Comparison of ENCODE assay signal across 8 mouse cellular contexts in the genomic region with DNA sequence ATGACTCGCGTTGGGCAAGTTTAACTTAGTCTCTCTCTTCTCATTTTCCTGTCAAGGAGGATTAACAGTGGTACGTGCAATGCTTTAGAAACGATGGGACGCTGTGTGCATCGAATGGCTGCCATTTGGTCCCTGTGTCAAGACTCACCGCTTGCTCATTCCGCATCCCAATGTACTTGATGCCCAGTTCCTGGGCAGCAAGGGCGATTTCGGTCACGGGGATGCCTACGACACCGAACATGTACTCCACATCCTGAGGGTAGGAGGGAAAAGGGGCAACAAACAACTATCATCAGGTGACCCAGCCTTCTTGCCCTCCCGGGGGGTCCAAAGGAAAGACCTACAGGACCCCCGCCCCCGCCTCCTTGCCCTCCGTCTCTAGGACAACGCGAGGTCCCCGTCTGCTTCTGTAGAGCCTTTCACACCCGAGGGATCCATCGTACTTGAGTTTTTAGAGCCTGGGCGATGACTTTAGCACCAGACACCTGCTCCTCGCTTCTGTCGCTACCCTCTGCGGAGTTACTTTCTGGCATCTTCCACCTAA. TPM values are rescaled to one million over a fixed set of nuclear protein-coding genes. Genes with fewer than 3 reads are reported as not detected.
DNase-seq lines count a peak whose midpoint lies in the region; ATAC-seq and TF ChIP-seq lines count a peak whose summit lies in the region.

A gene (minus strand): TSS at position 533 of the 544 bp plus-strand sequence.

- POLR2A ChIA-PET in Patski (lab: Charles Lee): interaction anchor here (0.7 to 1.4 kb wide), 3 partner anchors 19 to 215 kb away, joined by 3 to 4 read pairs (median 3); no protein-coding TSS in a partner anchor

- H3K36me3 ChIP-seq in heart, embryonic 16.5 days (ENCODE audit: control insufficient read depth, insufficient read depth): no peaks in the 10 kb centered on the region
- no peaks in the 10 kb centered on the region for H3K36me3 ChIP-seq in forebrain, postnatal 0 days (ENCODE audit: insufficient read depth)
- H3K36me3 ChIP-seq in liver, embryonic 16.5 days (ENCODE audit: control insufficient read depth, insufficient read depth): no peaks in the 10 kb centered on the region

- no peaks in the 10 kb centered on the region for H3K27me3 ChIP-seq in heart, embryonic 16.5 days (ENCODE audit: control insufficient read depth, insufficient read depth, low read length)
- no peaks in the 10 kb centered on the region for H3K27me3 ChIP-seq in Patski
- no peaks in the 10 kb centered on the region for H3K27me3 ChIP-seq in forebrain, postnatal 0 days (ENCODE audit: insufficient read depth, low read length)
- no peaks in the 10 kb centered on the region for H3K27me3 ChIP-seq in liver, embryonic 16.5 days (ENCODE audit: control insufficient read depth, insufficient read depth, low read depth, low read length)

- peak within 1 kb of the TSS; percentile 83 for H3K9ac ChIP-seq in heart, embryonic 16.5 days (ENCODE audit: low read length)
- peak within 1 kb of the TSS; percentile 66 for H3K9ac ChIP-seq in forebrain, postnatal 0 days
- peak within 1 kb of the TSS; percentile 82 for H3K9ac ChIP-seq in liver, embryonic 16.5 days (ENCODE audit: low read depth, low read length)

- 3% methylated on average over 26 of the region's 26 CpGs for WGBS in heart, embryonic 16.5 days
- 2% methylated on average over 26 of the region's 26 CpGs for WGBS in forebrain, postnatal 0 days
- 4% methylated on average over 26 of the region's 26 CpGs for WGBS in liver, embryonic 16.5 days (ENCODE audit: insufficient replicate concordance)

- peak within 1 kb of the TSS; percentile 81 for H3K4me2 ChIP-seq in heart, embryonic 16.5 days (ENCODE audit: low read depth, low read length)
- H3K4me2 ChIP-seq in forebrain, postnatal 0 days (ENCODE audit: low read depth): peak within 1 kb of the TSS; percentile 85
- H3K4me2 ChIP-seq in liver, embryonic 16.5 days (ENCODE audit: low read depth, low read length): peak within 1 kb of the TSS; percentile 87

- peak within 1 kb of the TSS; percentile 90 for H3K4me3 ChIP-seq in heart, embryonic 16.5 days (ENCODE audit: low read length)
- H3K4me3 ChIP-seq in forebrain, postnatal 0 days (ENCODE audit: low read depth, low read length): peak within 1 kb of the TSS; percentile 70
- peak within 1 kb of the TSS; percentile 82 for H3K4me3 ChIP-seq in liver, embryonic 16.5 days (ENCODE audit: low read depth, low read length)

- intact Hi-C loops in heart, postnatal 25 days (cut with DNase I): no loop called here

- TF ChIP-seq CTCF in Patski (IDR thresholded peaks at IDR 0.05): no peak
- TF ChIP-seq CTCF in forebrain, postnatal 0 days (IDR thresholded peaks at IDR 0.05; ENCODE audit: low read depth): no peak

- peaks cover 9% of the 10 kb centered on the region for H3K4me1 ChIP-seq in heart, embryonic 16.5 days (ENCODE audit: control insufficient read depth, insufficient read depth, low read length)
- no peaks in the 10 kb centered on the region for H3K4me1 ChIP-seq in forebrain, postnatal 0 days (ENCODE audit: insufficient read depth)
- H3K4me1 ChIP-seq in liver, embryonic 16.5 days (ENCODE audit: control insufficient read depth, low read depth, low read length): peaks cover 13% of the 10 kb centered on the region

- CTCF ChIA-PET in Patski (lab: Charles Lee): interaction anchor here (1.0 kb wide), 1 partner anchor 146 kb away, joined by 4 read pairs; no protein-coding TSS in a partner anchor

- peak within 1 kb of the TSS; percentile 90 for H3K27ac ChIP-seq in heart, embryonic 16.5 days (ENCODE audit: low read length)
- peak within 1 kb of the TSS; percentile 78 for H3K27ac ChIP-seq in forebrain, postnatal 0 days (ENCODE audit: low read depth, low read length)
- H3K27ac ChIP-seq in liver, embryonic 16.5 days (ENCODE audit: low read length): peak within 1 kb of the TSS; percentile 90

- in situ Hi-C loops in Patski (cut with MboI; ENCODE audit: low pct_unique_long_range_greater_than_20kb): no loop called here

- peak; percentile 25 for ATAC-seq in heart, embryonic 16.5 days (replicated peaks; ENCODE audit: extremely low read depth, insufficient read depth, low FRiP score)
- peak; percentile 9 for ATAC-seq in Patski
- no peak for ATAC-seq in forebrain, postnatal 0 days
- peak; percentile 1; the same call in 1 of the 2 replicates for ATAC-seq in liver, embryonic 16.5 days (ENCODE audit: low read depth)

- no peaks in the 10 kb centered on the region for H3K9me3 ChIP-seq in heart, embryonic 16.5 days (replicated peaks; ENCODE audit: control insufficient read depth, low read length)
- H3K9me3 ChIP-seq in forebrain, postnatal 0 days (ENCODE audit: low read length): no peaks in the 10 kb centered on the region
- H3K9me3 ChIP-seq in liver, embryonic 16.5 days (replicated peaks; ENCODE audit: control insufficient read depth, low read length): no peaks in the 10 kb centered on the region

- no peak for DNase-seq in heart, postnatal 25 days (ENCODE audit: low spot score)
- DNase-seq in Patski (ENCODE audit: low read depth, low spot score): no peak
- no peak for DNase-seq in forebrain, postnatal 0 days
- DNase-seq in frontal cortex, postnatal 14 days (ENCODE audit: low spot score in 2 of 2): no peak
- DNase-seq in right cerebral cortex, adult 18-20 months: no peak
- DNase-seq in frontal cortex, adult 2 months (ENCODE audit: extremely low spot score in 1 of 2, low spot score in 1 of 2): no peak

RNA-seq across cellular contexts. Expression of the gene that starts here (rescaled TPM):
- 0.87 and 4.3 TPM in 2 replicates for polyA plus RNA-seq in heart, embryonic 16.5 days (2015; fragmentation: Nextera tagmentation; extraction: Ambion mirVana)
- 1 to 10 TPM in 1 of 2 experiments, under 1 TPM in 1; 0.47 to 1.5 TPM for total RNA-seq in heart, postnatal 25 days (2021)
- 5.8 TPM for polyA plus RNA-seq in Patski (2021)
- total RNA-seq in forebrain, postnatal 0 days (2014; rRNA removed): not detected in 2 replicates
- polyA plus RNA-seq in forebrain, postnatal 0 days (2015; fragmentation: Nextera tagmentation; extraction: Ambion mirVana): 0.21 and 1.6 TPM in 2 replicates
- polyA plus RNA-seq in liver, embryonic 16.5 days (2015; fragmentation: Nextera tagmentation; extraction: Ambion mirVana): 2.1 and 5.1 TPM in 2 replicates
- polyA plus RNA-seq in frontal cortex, adult 2 months (2012; rRNA removed): 0.13 TPM in 1 of 2 replicates, not detected in the other
